Mouse (Mus musculus) ovary, postnatal 10 days (tissue): ENCODE measurements around the gene Sycp2l.

ENCODE experiments used
- DNase-seq: peaks from one replicate; pipeline ENCODE4 v3.0.0; 2022; ENCODE audit warnings: low spot score

The Sycp2l gene

GRCm38 (mm10) chr13:41113940-41114339 lies at the start of gene Sycp2l:
Gene Sycp2l (plus strand): TSS chr13:41114307.
- no peak for DNase-seq

- DNase-seq, result no peak
Observed at GRCm38 (mm10) chr13:41067618-41068017, 46.5 kb upstream of the Sycp2l start.

GRCm38 (mm10) chr13:41071617-41072016 lies 42.5 kb upstream of the Sycp2l start:
- no peak for DNase-seq

DNA sequence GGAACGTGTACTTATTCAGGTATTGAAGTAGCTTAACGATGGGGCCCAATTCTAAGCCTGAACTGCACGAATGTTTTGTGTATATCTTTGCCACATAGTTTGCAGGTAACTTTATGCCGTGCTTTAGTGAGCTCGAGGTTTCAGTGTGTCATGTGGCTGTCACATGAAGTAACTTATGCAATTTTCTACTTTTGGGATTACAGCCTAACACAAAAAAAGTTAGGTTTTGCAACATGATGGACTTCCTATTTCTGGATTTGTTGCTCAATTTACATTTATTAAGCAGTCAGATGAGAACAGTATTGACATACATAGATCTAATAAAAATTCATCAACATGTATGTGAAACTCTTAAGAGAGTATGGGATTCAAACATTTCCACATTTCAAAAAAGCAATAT lies 40.3 kb upstream of the Sycp2l start:
- no peak for DNase-seq

- DNase-seq, result no peak
Observed at GRCm38 (mm10) chr13:41077921-41078320, 36.2 kb upstream of the Sycp2l start.

GRCm38 (mm10) chr13:41078690-41079420 lies 35.3 kb upstream of the Sycp2l start:
- DNase-seq, result no peak

DNA sequence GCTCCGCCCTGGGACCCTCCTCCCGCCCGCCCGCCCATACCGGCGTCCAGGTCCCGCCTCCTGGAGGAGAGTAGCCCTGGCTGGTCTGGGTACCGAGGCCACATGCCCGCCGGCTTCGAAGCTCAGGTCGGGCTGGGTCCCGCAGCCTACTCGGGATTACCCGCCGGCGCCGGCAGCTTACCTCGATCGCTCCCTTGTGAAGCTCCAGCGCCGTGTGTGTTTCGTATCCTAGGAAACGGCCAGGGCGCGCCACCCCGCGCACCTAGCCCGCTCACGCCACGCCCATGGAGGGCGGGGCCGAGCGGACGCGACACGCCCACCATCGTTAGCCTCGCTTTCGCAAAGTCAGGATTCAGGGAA lies 34.7 kb upstream of the Sycp2l start, which contains the start of gene Mak:
TSS of gene Mak (minus strand) at position 286 of the 360 bp plus-strand sequence.
- DNase-seq, result peak; percentile 12

- DNase-seq, result no peak
Observed at GRCm38 (mm10) chr13:41079859-41080258, 34.2 kb upstream of the Sycp2l start.

DNA sequence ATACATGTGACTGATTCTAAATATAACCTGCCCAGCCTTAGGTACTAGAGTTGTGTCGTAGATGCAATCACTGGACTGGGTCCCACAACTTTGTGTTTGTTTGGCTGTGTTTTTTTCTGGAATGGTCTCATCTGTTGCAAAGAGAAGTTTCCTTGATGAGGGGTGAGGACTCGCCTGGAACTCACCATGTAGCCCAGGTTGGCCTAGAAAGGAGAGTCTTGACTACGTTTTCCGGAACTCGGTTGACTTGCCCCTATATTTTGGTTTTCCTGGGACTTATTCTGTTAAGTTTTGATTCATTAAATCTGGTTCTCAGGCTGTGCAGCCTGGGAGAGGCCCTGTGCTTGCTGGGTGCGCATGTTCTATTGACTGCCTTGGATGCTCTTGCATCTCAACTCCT lies 33.4 kb upstream of the Sycp2l start:
- DNase-seq, result no peak

DNA sequence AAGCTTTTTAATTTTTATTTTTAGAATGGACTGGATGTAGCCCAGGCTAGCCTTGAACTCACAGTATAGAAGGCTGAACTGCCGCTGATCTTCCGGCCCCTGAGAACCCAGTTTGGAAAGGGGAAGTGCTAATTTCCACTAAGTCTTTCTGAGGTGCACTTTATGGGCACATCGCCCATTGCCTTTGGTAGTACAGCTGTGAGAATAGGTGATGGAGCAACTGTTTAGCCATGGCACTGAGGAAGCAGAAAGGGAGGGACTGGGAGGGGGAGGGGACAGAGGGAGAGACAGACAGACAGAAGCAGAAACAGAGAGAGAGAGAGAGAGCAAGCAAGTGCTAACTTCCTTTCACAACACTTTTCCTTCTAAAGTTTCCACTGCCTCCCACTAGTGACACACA lies 29.6 kb upstream of the Sycp2l start:
- no peak for DNase-seq

DNA sequence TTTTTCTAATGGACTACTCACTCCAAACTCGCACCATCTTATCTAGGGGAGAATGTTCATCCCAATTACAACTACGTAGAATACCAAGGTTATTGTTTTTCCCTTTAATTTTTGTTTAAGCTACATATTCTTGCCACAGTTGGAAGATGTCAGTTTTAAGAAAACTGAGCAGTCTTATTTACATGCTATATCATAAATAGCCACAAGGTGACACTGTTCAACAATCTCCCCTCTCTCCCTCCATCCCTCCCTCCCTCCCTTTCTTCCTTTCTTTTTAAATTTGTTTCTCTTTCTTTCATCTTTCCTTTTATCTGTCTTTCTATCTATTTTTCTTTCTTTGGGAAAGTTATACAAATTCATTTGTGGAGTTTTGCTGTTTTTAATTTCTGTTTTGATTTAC lies 29.0 kb upstream of the Sycp2l start:
- no peak for DNase-seq

DNA sequence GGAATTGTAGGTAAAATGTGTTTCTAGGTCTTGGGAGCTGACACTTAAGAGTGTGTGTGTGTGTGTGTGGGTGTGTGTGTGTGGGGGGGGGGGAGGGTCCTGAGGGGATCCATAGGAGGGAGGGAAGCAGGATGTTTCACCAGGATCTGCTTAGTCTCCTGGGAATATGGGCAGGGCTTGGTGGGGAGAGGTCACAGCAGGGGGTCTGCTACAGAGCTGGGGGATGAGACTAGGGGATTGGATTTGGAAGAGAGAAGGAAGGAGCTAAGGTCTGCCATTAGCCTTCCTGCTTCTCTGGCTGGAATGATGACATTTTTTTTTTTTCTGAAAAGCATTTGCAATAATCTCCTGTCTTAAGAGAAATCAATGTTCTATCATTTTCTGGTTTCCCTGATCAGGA lies 25.4 kb upstream of the Sycp2l start:
- no peak for DNase-seq

GRCm38 (mm10) chr13:41091271-41091670 lies 22.8 kb upstream of the Sycp2l start:
- DNase-seq, result no peak

- DNase-seq, result no peak
Observed at GRCm38 (mm10) chr13:41094160-41094559, 19.9 kb upstream of the Sycp2l start.

DNA sequence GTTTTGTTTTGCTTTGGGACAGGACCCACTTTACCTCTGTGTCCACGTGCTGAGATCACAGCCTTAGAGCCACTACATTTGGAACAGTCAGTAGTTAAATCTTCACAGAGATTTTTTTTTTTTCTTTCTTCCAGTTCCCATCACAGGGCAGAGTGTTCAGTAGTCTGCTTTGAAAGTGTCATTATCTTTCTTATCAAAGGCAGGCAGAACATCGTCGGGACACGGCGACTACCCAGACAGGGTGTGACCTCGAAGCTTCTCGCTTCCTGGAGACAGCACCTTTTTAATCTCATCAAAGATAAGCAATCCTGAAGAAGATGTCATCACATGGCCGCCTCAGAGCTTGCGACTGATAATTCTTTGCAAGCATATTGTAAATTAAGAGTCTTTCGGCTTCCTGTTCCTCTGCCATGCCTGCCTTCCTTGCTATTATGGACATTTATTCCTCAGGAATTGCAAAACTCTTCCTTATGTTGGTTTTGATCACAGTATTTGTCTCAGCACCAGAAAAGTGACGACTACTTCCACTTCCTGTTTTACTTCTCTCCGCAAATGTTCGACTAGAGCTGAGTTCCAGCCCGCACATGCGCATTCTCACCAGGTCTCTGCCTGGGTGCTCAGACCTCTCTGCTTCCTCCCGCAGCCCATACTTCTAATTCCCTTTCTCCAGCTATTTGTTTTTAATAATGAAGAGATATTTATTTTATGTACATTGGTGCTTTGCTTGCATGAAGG lies 16.6 kb upstream of the Sycp2l start:
- DNase-seq, result no peak

DNA sequence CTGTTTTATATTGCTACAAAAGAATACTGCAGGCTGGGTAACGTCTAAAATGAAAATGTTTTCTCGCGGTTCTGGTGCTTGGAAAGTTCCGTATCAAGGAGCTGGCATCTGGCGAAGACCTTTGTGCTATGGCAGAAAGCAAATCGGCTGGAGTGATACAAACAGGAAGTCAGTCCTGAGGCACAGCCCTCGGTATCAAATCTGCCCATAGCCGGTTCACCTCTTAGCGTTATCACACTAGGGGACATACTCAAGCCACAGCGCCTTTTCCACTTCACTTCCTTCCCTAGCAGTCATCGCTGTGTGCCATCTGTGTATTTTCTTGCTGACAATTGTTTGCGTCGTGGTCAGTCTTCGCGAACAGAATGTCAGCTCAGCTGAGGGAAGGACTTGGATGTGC lies 15.8 kb upstream of the Sycp2l start:
- DNase-seq, result no peak

- no peak for DNase-seq
Observed at GRCm38 (mm10) chr13:41100031-41100430, 14.1 kb upstream of the Sycp2l start.

- no peak for DNase-seq
Observed at GRCm38 (mm10) chr13:41103841-41104525, 10.1 kb upstream of the Sycp2l start.

- DNase-seq, result no peak
Observed at GRCm38 (mm10) chr13:41105541-41105940, 8.6 kb upstream of the Sycp2l start.

DNA sequence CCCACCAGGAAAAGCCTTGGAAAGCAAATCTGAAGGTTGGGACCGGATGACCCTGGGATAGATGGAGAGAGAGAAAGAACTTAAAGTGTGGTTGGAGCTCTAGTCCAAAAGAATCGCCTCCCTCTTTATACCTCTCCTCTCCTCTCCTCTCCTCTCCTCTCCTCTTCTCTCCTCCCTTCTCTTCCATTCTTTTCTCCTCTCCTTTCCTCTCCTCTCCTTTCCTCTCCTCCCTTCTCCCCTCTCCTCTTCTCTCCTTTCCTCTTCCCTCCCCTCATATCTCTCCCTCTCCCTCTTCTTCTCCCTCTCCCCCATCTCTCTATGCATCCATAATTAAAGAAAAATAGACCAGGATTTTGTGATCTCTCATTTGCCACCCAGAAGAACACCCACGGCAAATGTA lies 3.2 kb upstream of the Sycp2l start, which contains the start of gene Gcm2:
TSS of gene Gcm2 (minus strand) at position 101 of the 400 bp plus-strand sequence.
- DNase-seq, result no peak

DNA sequence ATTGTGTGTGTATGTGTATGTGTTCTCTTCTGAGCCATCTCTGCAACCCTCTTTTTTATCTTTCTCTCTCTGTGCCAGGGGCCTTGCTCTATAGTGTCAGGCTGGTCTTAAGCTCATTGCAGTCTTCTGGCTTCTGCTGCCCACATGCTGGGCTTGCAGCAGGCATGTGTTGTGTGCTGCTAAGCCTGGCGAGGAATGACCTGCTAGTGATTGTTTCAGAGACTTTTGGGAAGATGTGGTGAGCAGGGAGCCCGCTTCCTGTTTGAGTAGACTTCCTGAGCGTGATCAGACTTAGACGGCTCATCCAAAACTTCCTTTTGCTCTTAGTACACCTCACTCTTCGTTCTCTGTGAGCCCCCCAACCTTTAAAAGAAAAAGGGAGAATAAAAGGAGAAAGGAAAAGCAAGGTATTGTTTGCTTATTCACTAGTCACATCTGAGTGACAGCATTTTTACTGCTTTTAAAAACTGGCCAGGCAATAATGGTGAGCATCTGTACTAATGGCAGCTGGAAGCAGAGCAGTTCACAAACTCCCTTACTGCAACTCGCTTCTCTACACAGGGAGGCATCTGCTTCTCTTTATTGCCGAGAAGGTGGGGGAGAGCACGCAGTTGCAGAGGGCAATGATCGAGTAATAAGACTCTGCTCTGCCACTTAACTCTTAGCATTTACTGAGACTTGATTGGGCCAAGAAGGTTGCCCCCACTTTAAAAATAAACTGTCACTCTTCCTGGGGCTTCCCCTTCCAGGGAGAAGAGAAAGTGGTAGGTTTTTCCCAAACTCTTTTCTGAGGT lies 5.2 kb downstream of the Sycp2l start:
- DNase-seq, result no peak

- DNase-seq, result no peak
Observed at GRCm38 (mm10) chr13:41123666-41124225, 9.6 kb downstream of the Sycp2l start.
